Mouse (Mus musculus): ENCODE measurements around the gene Efna5.

Gene Efna5

GRCm38 (mm10) chr17:62649293-62649950 lies 231.7 kb downstream of the Efna5 start:
- no peak for DNase-seq

GRCm38 (mm10) chr17:62646836-62647235 lies 234.3 kb downstream of the Efna5 start:
- DNase-seq, result no peak

- DNase-seq, result no peak
These were observed 238.5 kb downstream of the Efna5 start for GRCm38 (mm10) chr17:62642447-62643145.

GRCm38 (mm10) chr17:62640654-62641053 lies 240.5 kb downstream of the Efna5 start:
- DNase-seq, result no peak

- no peak for DNase-seq
These were observed 244.2 kb downstream of the Efna5 start for GRCm38 (mm10) chr17:62636896-62637295.

- no peak for DNase-seq
These were observed 246.2 kb downstream of the Efna5 start for GRCm38 (mm10) chr17:62634937-62635336.

GRCm38 (mm10) chr17:62628474-62628873 lies 252.6 kb downstream of the Efna5 start:
- DNase-seq, result no peak

- DNase-seq, result no peak
These were observed 253.6 kb downstream of the Efna5 start for GRCm38 (mm10) chr17:62627508-62627907.

- DNase-seq, result no peak
These were observed 255.5 kb downstream of the Efna5 start for GRCm38 (mm10) chr17:62625646-62626020.

- DNase-seq, result no peak
These were observed 256.1 kb downstream of the Efna5 start for GRCm38 (mm10) chr17:62624804-62625645.

GRCm38 (mm10) chr17:62623224-62623623 lies 257.9 kb downstream of the Efna5 start:
- DNase-seq, result no peak

- DNase-seq, result no peak
These were observed 258.6 kb downstream of the Efna5 start for GRCm38 (mm10) chr17:62622481-62622880.

- no peak for DNase-seq
These were observed 266.0 kb downstream of the Efna5 start for GRCm38 (mm10) chr17:62615159-62615558.

GRCm38 (mm10) chr17:62614708-62615107 lies 266.4 kb downstream of the Efna5 start:
- no peak for DNase-seq

- DNase-seq, result no peak
These were observed 266.9 kb downstream of the Efna5 start for GRCm38 (mm10) chr17:62614237-62614636.

- DNase-seq, result no peak
These were observed 267.9 kb downstream of the Efna5 start for GRCm38 (mm10) chr17:62613232-62613631.

GRCm38 (mm10) chr17:62608145-62608544 lies 273.0 kb downstream of the Efna5 start:
- no peak for DNase-seq

- DNase-seq, result no peak
These were observed 273.7 kb downstream of the Efna5 start for GRCm38 (mm10) chr17:62607304-62607914.

GRCm38 (mm10) chr17:62606681-62607080 lies 274.4 kb downstream of the Efna5 start:
- no peak for DNase-seq

GRCm38 (mm10) chr17:62604309-62604708 lies 276.8 kb downstream of the Efna5 start:
- no peak for DNase-seq

GRCm38 (mm10) chr17:62603604-62604003 lies 277.5 kb downstream of the Efna5 start:
- no peak for DNase-seq

GRCm38 (mm10) chr17:62598716-62599490 lies 282.2 kb downstream of the Efna5 start:
- DNase-seq, result no peak

All from kidney, adult 18-20 months (tissue).